Mouse (Mus musculus): ENCODE data around the gene Tmem74b.

Tmem74b gene

GRCm38 (mm10) chr2:151742084-151742483, 40.3 kb downstream of the Tmem74b start:
- no peak for DNase-seq (ENCODE audit: low read depth, low spot score)

DNA sequence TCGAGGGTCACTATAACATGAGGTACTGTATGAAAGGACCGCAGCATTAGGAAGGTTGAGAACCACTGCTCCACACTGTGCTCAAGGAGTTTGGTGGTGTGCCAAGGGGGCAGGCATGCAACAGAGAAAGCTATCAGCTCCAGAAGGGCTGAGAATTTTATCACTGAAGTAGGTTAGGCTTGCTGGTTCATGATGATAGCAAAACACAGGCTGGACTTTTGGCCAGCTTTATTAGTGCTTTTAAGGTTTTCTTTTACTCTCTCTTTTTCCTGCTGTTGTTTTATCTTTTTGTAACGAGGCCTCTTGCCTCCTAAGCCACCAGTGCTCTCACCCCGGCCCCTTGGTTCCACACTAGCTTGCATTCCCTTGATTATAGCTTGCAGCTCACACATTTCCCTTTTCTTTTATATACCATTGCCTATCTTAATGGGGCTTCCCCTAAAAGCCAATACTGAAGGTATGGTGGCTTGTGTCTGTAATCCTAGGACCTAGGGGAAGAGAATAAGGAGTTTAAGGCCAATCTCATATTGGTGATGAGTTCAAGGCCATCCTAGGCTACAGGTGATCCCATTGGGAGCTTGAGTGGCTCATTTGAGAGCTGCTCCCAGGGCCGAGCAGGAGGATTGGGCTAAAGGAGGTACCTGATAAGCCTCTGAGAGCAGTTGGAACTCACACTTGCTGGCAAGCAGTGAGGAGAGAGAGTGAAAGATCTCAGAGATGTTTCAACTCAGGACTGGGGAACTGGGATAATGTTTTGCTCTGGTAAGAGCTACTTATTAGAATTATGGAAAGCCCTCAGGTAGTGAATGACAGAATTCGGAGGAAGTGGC, 41.3 kb downstream of the Tmem74b start:
- DNase-seq (ENCODE audit: low read depth, low spot score): no peak

DNA sequence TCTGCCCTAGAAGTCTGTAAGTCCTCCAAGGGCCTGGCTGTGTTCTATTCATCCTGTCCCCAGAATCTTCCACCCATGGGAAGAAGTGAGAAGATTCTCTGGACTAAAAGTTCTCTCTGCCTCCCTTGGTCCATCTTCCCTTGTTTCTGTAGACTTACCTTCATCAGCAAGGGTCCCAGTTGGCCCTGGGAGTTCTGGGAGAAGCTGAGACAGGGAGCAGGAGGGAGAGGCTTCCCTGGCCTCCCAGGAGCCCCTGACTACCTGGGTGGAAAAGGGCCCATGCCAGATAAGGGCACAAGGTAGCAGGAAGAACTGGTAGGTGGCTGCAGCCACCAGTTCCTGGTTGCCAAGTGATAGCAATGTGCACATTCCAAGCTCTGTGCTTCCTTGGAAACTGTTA, 42.0 kb downstream of the Tmem74b start, which contains the start of gene Psmf1:
Psmf1 (minus strand) TSS at position 342 of the 400 bp plus-strand sequence.
- no peak for DNase-seq (ENCODE audit: low read depth, low spot score)

- DNase-seq (ENCODE audit: low read depth, low spot score): peak; percentile 84
These were observed 46.3 kb downstream of the Tmem74b start for GRCm38 (mm10) chr2:151747847-151748705.

DNA sequence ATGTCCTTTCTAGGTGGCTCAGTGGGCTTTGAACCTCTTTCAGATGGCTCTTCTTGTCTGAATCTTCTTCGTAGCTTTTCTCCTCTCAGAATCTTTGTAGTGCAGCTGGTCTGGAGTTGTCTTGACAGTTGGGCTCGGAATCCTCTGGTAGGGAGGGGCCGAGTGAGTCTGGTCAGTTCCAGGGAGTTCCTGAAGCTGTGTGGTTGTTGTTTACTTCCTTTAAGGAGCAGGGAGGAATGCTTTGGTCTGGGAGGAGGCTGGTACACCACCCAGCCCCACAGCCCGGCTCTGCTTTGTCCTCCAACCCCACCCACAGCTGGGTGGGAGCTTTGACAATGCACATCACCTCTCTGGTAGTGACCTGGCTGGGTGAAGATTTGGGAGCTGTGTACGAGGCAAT, 49.5 kb downstream of the Tmem74b start:
- peak; percentile 21 for DNase-seq (ENCODE audit: low read depth, low spot score)

DNA sequence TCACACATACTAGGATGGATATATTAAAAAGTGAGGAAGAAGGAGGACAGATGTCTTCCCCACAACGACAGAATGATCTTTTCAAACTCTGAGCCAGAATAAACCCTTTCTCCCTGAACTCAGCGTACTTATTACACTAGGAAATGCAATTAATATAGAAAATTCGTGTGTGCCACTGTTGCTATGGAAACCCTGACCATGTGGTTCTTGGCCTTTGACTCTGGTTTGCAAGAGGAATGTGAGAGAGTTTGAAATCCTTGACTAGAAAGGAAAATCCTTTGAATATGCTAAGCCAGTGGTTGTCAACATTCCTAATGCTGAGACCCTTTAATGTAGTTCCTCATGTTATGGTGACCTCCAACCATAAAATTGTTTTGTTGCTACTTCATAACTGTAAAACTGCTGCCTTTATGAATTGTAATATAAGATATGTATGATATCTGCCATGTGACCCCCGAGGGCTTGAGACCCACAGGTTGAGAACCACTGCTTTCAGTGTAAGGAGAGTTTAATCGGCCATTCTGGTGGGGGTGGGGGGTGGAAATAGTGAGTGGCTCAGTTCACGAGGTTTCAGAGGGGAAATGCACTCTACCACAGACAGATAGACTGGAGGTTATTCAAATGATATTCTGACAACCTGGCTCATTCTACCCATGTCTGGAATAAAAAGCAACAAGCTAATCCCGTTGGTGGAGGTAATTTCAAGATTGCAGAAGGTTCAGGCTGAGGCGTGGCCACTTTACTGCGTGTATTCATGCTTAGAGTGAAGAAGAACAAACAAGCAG, 54.7 kb downstream of the Tmem74b start:
- DNase-seq (ENCODE audit: low read depth, low spot score): peak; percentile 19

- DNase-seq (ENCODE audit: low read depth, low spot score): peak; percentile 59
These were observed 55.6 kb downstream of the Tmem74b start for GRCm38 (mm10) chr2:151757451-151757850.

GRCm38 (mm10) chr2:151758806-151759353, 57.1 kb downstream of the Tmem74b start:
- no peak for DNase-seq (ENCODE audit: low read depth, low spot score)
